ENCODE assay signal across 26 mouse cellular contexts in genomic region chr14:46671482-46672225, GRCm38 (mm10).
"Had no signal": no experiment of that assay in that cellular context is flagged by ENCODE, and none has a peak within 500 bp of the region (broad histone marks: within the 10 kb centered on the region; RNA-seq: fewer than 3 reads in every experiment).

No protein-coding gene starts in this region.

- H3K9ac ChIP-seq: forebrain, postnatal 0 days; heart, embryonic 12.5 days; hindbrain, embryonic 12.5 days; hindbrain, embryonic 14.5 days; intestine, embryonic 15.5 days; limb, embryonic 12.5 days; liver, embryonic 15.5 days had no signal

- H3K4me3 ChIP-seq: heart, embryonic 10.5 days; heart, embryonic 12.5 days; hindbrain, embryonic 10.5 days; hindbrain, embryonic 12.5 days; intestine, embryonic 15.5 days; limb, embryonic 12.5 days; liver, embryonic 15.5 days had no signal

- H3K27ac ChIP-seq: heart, embryonic 10.5 days; hindbrain, embryonic 10.5 days; hindbrain, embryonic 12.5 days; hindbrain, embryonic 14.5 days; intestine, embryonic 15.5 days; kidney, postnatal 0 days; limb, embryonic 12.5 days; liver, embryonic 15.5 days had no signal

- H3K27me3 ChIP-seq: heart, embryonic 12.5 days; hindbrain, embryonic 12.5 days; intestine, embryonic 15.5 days; limb, embryonic 12.5 days; liver, embryonic 15.5 days had no signal

- H3K4me2 ChIP-seq: heart, embryonic 12.5 days; hindbrain, embryonic 12.5 days; hindbrain, embryonic 14.5 days; intestine, embryonic 15.5 days; limb, embryonic 12.5 days; liver, embryonic 11.5 days; liver, embryonic 15.5 days had no signal

- H3K9me3 ChIP-seq: heart, embryonic 10.5 days; hindbrain, embryonic 12.5 days; intestine, embryonic 15.5 days; liver, embryonic 15.5 days had no signal

- H3K4me1 ChIP-seq: hindbrain, embryonic 10.5 days; hindbrain, embryonic 12.5 days; intestine, embryonic 15.5 days had no signal

- H3K36me3 ChIP-seq: heart, embryonic 10.5 days; heart, embryonic 12.5 days; hindbrain, embryonic 10.5 days; hindbrain, embryonic 12.5 days; intestine, embryonic 15.5 days; limb, embryonic 12.5 days; liver, embryonic 15.5 days had no signal

- DNase-seq: forebrain, postnatal 0 days; gastrocnemius, postnatal 14 days; gastrocnemius, postnatal 36 days; heart, adult 11 months; heart, postnatal 10 days; heart, postnatal 4 days; kidney, adult 18-20 months; kidney, adult 8-10 months; kidney, postnatal 14 days; kidney, postnatal 36 days; layer of hippocampus, adult 9-11 months; layer of hippocampus, postnatal 36 days; left cerebral cortex, postnatal 4 days had no signal

- ATAC-seq: forebrain, postnatal 0 days; hindbrain, embryonic 16.5 days; inflammation-experienced regulatory T-cells, adult 6 months; intestine, embryonic 15.5 days; intestine, postnatal 0 days had no signal
